Mouse (Mus musculus): Measurements from ENCODE around the gene Utp6. TPM values are rescaled to one million over a fixed set of nuclear protein-coding genes. Genes with fewer than 3 reads are reported as not detected.

Gene Utp6
- total RNA-seq, 2 experiments from 2014 or later, result 35.9 to 39.8 TPM

- DNase-seq (ENCODE audit: low spot score in 2 of 2), result no peak
Observed at GRCm38 (mm10) chr11:79963212-79963974, 1.2 kb upstream of the Utp6 start.

GRCm38 (mm10) chr11:79962877-79963183 lies 640 bp upstream of the Utp6 start:
- no peak for DNase-seq (ENCODE audit: low spot score in 2 of 2)

- DNase-seq (ENCODE audit: low spot score in 2 of 2), result no peak
Observed at GRCm38 (mm10) chr11:79961346-79962124, 655 bp downstream of the Utp6 start.

GRCm38 (mm10) chr11:79947265-79947664 lies 14.9 kb downstream of the Utp6 start:
- DNase-seq (ENCODE audit: low spot score in 2 of 2), result no peak

- no peak for DNase-seq (ENCODE audit: low spot score in 2 of 2)
Observed at GRCm38 (mm10) chr11:79943601-79944000, 18.6 kb downstream of the Utp6 start.

GRCm38 (mm10) chr11:79943136-79943535 lies 19.1 kb downstream of the Utp6 start:
- no peak for DNase-seq (ENCODE audit: low spot score in 2 of 2)

GRCm38 (mm10) chr11:79935766-79936165 lies 26.4 kb downstream of the Utp6 start:
- DNase-seq (ENCODE audit: low spot score in 2 of 2), result no peak

GRCm38 (mm10) chr11:79922766-79923165 lies 39.4 kb downstream of the Utp6 start:
- no peak for DNase-seq (ENCODE audit: low spot score in 2 of 2)

- no peak for DNase-seq (ENCODE audit: low spot score in 2 of 2)
Observed at GRCm38 (mm10) chr11:79922157-79922556, 40.0 kb downstream of the Utp6 start.

GRCm38 (mm10) chr11:79920505-79921025 lies 41.6 kb downstream of the Utp6 start:
- DNase-seq (ENCODE audit: low spot score in 2 of 2), result peak in 1 of 2 experiments; percentile 47

- peak; percentile 71 to 83 for DNase-seq (ENCODE audit: low spot score in 2 of 2)
Observed at GRCm38 (mm10) chr11:79919685-79920504, 42.3 kb downstream of the Utp6 start.

GRCm38 (mm10) chr11:79915696-79916349 lies 46.4 kb downstream of the Utp6 start:
- DNase-seq (ENCODE audit: low spot score in 2 of 2), result no peak

GRCm38 (mm10) chr11:79908600-79909483 lies 53.3 kb downstream of the Utp6 start:
- peak; percentile 44 to 74 for DNase-seq (ENCODE audit: low spot score in 2 of 2)

- no peak for DNase-seq (ENCODE audit: low spot score in 2 of 2)
Observed at GRCm38 (mm10) chr11:79906920-79907319, 55.3 kb downstream of the Utp6 start.

GRCm38 (mm10) chr11:79902881-79903481 lies 59.2 kb downstream of the Utp6 start:
- no peak for DNase-seq (ENCODE audit: low spot score in 2 of 2)

GRCm38 (mm10) chr11:79901146-79901545 lies 61.0 kb downstream of the Utp6 start:
- DNase-seq (ENCODE audit: low spot score in 2 of 2), result no peak

GRCm38 (mm10) chr11:79892259-79892658 lies 69.9 kb downstream of the Utp6 start:
- DNase-seq (ENCODE audit: low spot score in 2 of 2), result no peak

GRCm38 (mm10) chr11:79890822-79891221 lies 71.4 kb downstream of the Utp6 start:
- no peak for DNase-seq (ENCODE audit: low spot score in 2 of 2)

GRCm38 (mm10) chr11:79886961-79887360 lies 75.2 kb downstream of the Utp6 start:
- DNase-seq (ENCODE audit: low spot score in 2 of 2), result no peak

Measured in gastrocnemius, postnatal 4 days (tissue).